In the genomic region with DNA sequence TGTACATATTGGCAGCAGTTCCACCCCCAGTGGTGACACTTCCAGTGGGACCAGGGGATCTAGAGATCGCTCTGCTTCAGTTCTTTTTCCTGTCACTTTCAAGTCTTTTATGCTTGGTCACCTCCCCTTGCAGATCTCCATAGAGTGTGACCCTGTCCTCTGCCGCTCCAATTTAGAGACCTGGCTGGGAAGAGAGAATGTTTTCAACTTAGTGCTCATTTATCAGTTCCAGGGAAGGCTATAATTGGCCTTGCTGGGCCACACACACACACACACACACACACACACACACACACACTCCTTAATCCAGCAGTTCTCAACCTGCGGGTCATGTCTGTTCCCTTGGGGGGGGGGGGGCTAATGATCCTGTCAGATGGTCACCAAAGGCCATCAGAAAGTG, we compare ENCODE assay signal across 14 mouse cellular contexts.
"Had no signal": no experiment of that assay in that cellular context is flagged by ENCODE, and none has a peak within 500 bp of the region (broad histone marks: within the 10 kb centered on the region; RNA-seq: fewer than 3 reads in every experiment).

No protein-coding gene starts in this region.

- H3K27ac ChIP-seq: layer of hippocampus, adult 2 months; limb, embryonic 15.5 days; liver, embryonic 12.5 days; neural tube, embryonic 13.5 days had no signal

- H3K4me2 ChIP-seq: limb, embryonic 15.5 days; liver, embryonic 12.5 days; lung, embryonic 14.5 days; neural tube, embryonic 13.5 days had no signal

- H3K27me3 ChIP-seq: limb, embryonic 15.5 days; liver, embryonic 12.5 days; neural tube, embryonic 13.5 days had no signal

- H3K4me3 ChIP-seq: layer of hippocampus, adult 2 months; limb, embryonic 15.5 days; liver, embryonic 12.5 days; neural tube, embryonic 13.5 days had no signal

- H3K9ac ChIP-seq: limb, embryonic 15.5 days; liver, embryonic 12.5 days; lung, embryonic 14.5 days; neural tube, embryonic 13.5 days had no signal

- DNase-seq: kidney, adult 18-20 months; kidney, postnatal 36 days; left cerebral cortex, postnatal 4 days; lung, embryonic 14.5 days; lung, postnatal 10 days; lung, postnatal 4 days; midbrain, embryonic 14.5 days; right cerebral cortex, adult 18-20 months; right cerebral cortex, postnatal 25 days; thymus, postnatal 4 days had no signal

- ATAC-seq: liver, embryonic 12.5 days had no signal

- H3K9me3 ChIP-seq: limb, embryonic 15.5 days; liver, embryonic 12.5 days; neural tube, embryonic 13.5 days had no signal

- H3K4me1 ChIP-seq: liver, embryonic 12.5 days had no signal

- H3K36me3 ChIP-seq: limb, embryonic 15.5 days; liver, embryonic 12.5 days; neural tube, embryonic 13.5 days had no signal
